Mouse (Mus musculus) embryonic facial prominence, embryonic 12.5 days (tissue): ENCODE data around the gene Hist1h2ah. TPM values are rescaled to one million over a fixed set of nuclear protein-coding genes. Genes with fewer than 3 reads are reported as not detected.

Experiments
- ATAC-seq: fragments of 200-750 bp; cut with Nextera tagmentation; 2 replicates; pipeline ENCODE4 v1.8.0; 2017; ENCODE audit not compliant: insufficient number of reproducible peaks, insufficient read depth, low FRiP score, low TSS enrichment
- H3K27ac ChIP-seq: fragments of 300-500 bp; sonication (generic); 2 replicates; pipeline ENCODE4 v1.5.1; 2016; ENCODE audit warnings: mild to moderate bottlenecking
- H3K27me3 ChIP-seq: fragments of 300-500 bp; sonication (generic); 2 replicates; pipeline ENCODE4 v1.6.1; 2016; ENCODE audit warnings: mild to moderate bottlenecking, moderate library complexity
- H3K36me3 ChIP-seq: fragments of 300-500 bp; sonication (generic); 2 replicates; pipeline ENCODE4 v1.6.1; 2016; ENCODE audit warnings: mild to moderate bottlenecking
- H3K4me1 ChIP-seq: fragments of 300-500 bp; sonication (generic); 2 replicates; pipeline ENCODE4 v1.6.1; 2016
- H3K4me2 ChIP-seq: fragments of 300-500 bp; sonication (generic); replicated peaks from 2 replicates; pipeline ENCODE4 v1.6.1; 2016; ENCODE audit warnings: mild to moderate bottlenecking, moderate library complexity
- H3K4me3 ChIP-seq: fragments of 300-500 bp; sonication (generic); 2 replicates; pipeline ENCODE4 v1.5.1; 2016; ENCODE audit warnings: mild to moderate bottlenecking
- H3K9ac ChIP-seq: fragments of 300-500 bp; sonication (generic); 2 replicates; pipeline ENCODE4 v1.6.1; 2016; ENCODE audit warnings: mild to moderate bottlenecking, moderate library complexity
- H3K9me3 ChIP-seq: fragments of 300-500 bp; sonication (generic); 2 replicates; pipeline ENCODE4 v1.6.1; 2016; ENCODE audit warnings: mild to moderate bottlenecking, moderate library complexity
- WGBS: fragments of 180-500 bp; shearing (Covaris S2); methylation state at CpG from one replicate; pipeline ENCODE4 v1.1.7; 2016; 5-methylcytosine and 5-hydroxymethylcytosine counted together
- polyA plus RNA-seq: library from polyadenylated mRNA; unstranded; fragments of >200 nt; fragmentation: Nextera tagmentation; extraction: Ambion mirVana; gene quantifications from 2 replicates; pipeline ENCODE4 v1.2.1, GENCODE M21; 2016

The Hist1h2ah gene
- polyA plus RNA-seq, 1 experiment from 2014 or later = 8.3 TPM

DNA sequence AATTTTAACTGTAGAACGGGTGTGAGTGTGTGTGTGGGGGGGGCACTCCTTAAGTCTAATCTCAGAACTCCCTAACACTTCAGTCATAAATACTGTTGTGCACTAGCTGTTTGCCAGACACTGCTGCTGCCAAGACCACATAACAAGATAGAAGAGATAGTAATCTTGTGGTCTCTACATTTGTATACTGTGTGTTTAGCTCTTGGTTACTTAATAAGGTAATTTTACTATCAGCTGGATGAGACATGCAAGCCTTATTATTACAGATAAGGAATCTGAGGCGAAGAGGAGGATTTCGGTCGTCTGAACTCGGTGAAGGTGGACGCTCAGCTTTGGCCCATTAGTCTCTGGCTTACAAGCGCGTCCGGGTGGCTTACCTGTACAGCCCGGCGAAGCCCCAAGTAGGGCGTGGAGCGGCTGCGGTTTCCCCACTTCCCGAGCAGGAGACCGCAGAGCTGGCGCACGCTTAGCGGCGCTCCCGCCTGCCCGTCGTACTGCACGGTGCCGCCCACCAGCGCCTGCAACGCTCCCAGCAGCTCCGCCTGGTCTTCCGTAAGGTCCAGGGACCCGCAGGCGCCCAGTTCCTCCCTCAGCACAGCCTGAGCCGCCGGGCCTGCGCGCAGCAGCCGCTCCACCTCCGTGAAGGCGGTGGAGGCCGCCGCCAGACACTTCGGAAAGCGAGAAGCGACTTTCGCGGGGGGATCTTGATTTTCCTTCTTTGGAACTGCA, 29.6 kb downstream of the Hist1h2ah start:
- Histone ChIP-seq H3K36me3 (no peaks in the 10 kb centered on the region), H3K27me3 (peaks cover 96% of the 10 kb centered on the region), H3K9ac (peak overlapping the region; percentile 48), H3K27ac (no peak overlapping the region), H3K4me3 (peak overlapping the region; percentile 55), H3K4me2 (peak overlapping the region; percentile 92), H3K9me3 (no peaks in the 10 kb centered on the region), H3K4me1 (peaks cover 16% of the 10 kb centered on the region; the same call in 1 of the 2 replicates)
- peak; percentile 89 for ATAC-seq
- 1% methylated on average over 45 of the region's 45 CpGs for WGBS

DNA sequence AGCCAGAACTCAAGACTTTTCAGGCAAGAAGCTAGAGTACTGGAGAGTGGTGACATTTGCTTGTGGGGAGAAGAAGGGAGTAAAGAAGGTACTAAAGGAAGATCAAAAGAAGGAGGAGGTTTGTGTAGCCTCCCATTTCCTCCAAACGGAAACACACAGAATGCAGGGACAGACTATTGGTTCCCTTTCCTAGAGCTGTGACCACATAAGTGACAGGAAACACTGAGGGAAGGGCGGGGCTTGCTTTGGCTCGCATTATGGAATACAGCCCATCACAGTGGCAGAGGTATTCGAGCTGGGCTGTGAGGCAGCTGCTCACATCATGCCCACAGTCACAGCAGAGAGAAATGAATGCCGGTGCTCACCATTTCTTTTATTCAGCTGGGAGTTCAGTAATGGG, 33.5 kb downstream of the Hist1h2ah start:
- no peak overlapping the region for H3K4me3 ChIP-seq
- WGBS = 22% methylated on average over 5 of the region's 5 CpGs
- H3K9me3 ChIP-seq = no peaks in the 10 kb centered on the region
- H3K36me3 ChIP-seq = no peaks in the 10 kb centered on the region
- H3K4me2 ChIP-seq = no peak overlapping the region
- H3K27ac ChIP-seq = no peak overlapping the region
- H3K4me1 ChIP-seq = peaks cover 12% of the 10 kb centered on the region; the same call in 1 of the 2 replicates
- no peak overlapping the region for H3K9ac ChIP-seq
- peaks cover 99% of the 10 kb centered on the region for H3K27me3 ChIP-seq
- no peak for ATAC-seq

DNA sequence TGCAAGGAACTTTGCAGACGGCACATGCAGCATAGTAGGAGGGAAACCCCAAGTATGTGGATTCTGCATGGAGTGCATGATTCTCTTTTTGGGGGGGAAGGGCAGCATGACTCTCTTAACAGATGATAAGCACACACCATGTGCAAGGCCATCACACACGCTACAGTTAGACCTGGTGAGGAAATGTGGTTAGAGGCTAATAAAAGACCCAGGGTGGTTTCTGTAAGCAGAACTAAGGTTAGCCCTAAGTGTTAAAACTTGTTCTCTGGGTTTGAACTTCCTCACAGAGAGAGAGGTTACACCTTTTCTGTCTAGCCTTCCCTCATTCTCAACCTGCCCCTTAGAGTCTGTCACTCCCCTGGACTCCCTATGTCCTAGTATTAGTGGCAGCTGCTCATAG, 34.0 kb downstream of the Hist1h2ah start:
- 57% methylated on average over 2 of the region's 2 CpGs for WGBS
- Histone ChIP-seq H3K4me1 (0 out of 2 replicates have a peak, but pooled peaks cover 8% of the 10 kb centered on the region), H3K9me3 (no peaks in the 10 kb centered on the region), H3K27me3 (peaks cover 99% of the 10 kb centered on the region), H3K4me3 (no peak overlapping the region), H3K36me3 (no peaks in the 10 kb centered on the region), H3K4me2 (no peak overlapping the region), H3K9ac (no peak overlapping the region), H3K27ac (no peak overlapping the region)
- no peak for ATAC-seq

DNA sequence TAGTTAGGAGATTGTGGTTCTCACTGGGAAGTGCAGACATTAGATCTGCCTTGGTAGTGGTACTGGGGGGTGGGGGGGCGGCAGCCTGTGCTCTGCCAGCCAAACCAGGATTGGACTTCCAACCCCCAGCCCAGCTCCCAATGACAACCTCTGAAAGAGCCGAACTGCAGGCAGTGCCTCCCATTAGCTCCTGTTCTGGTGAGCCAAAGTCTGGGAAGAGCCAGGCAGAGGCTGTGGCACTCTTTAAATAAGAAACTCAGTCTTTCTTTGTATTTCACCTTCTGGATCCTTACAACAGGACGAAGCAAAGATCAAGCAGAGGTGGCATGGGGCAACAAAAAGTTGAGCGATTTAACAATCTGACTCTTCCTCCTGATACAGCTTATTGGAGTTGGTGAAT, 36.2 kb downstream of the Hist1h2ah start:
- Histone ChIP-seq H3K4me3 (no peak overlapping the region), H3K9me3 (no peaks in the 10 kb centered on the region), H3K4me1 (peaks cover 3% of the 10 kb centered on the region; the same call in 1 of the 2 replicates), H3K27me3 (peaks cover 86% of the 10 kb centered on the region), H3K9ac (no peak overlapping the region), H3K4me2 (no peak overlapping the region), H3K27ac (no peak overlapping the region), H3K36me3 (no peaks in the 10 kb centered on the region)
- no peak for ATAC-seq
- WGBS = 33% methylated on average over 4 of the region's 4 CpGs

- H3K9me3 ChIP-seq = no peaks in the 10 kb centered on the region
- H3K4me2 ChIP-seq = no peak overlapping the region
- H3K4me3 ChIP-seq = no peak overlapping the region
- H3K27me3 ChIP-seq = peaks cover 82% of the 10 kb centered on the region
- no peak overlapping the region for H3K9ac ChIP-seq
- H3K27ac ChIP-seq = no peak overlapping the region
- ATAC-seq = no peak
- 21% methylated on average over 3 of the region's 3 CpGs for WGBS
- H3K36me3 ChIP-seq = no peaks in the 10 kb centered on the region
- peaks cover 3% of the 10 kb centered on the region; the same call in 1 of the 2 replicates for H3K4me1 ChIP-seq
These were observed 37.0 kb downstream of the Hist1h2ah start for GRCm38 (mm10) chr13:21998412-21998811.

GRCm38 (mm10) chr13:21997821-21998220, 37.5 kb downstream of the Hist1h2ah start:
- Histone ChIP-seq H3K27ac (no peak overlapping the region), H3K36me3 (no peaks in the 10 kb centered on the region), H3K4me2 (peak overlapping the region; percentile 33; the same call in 1 of the 2 replicates), H3K27me3 (peaks cover 79% of the 10 kb centered on the region), H3K4me1 (peaks cover 3% of the 10 kb centered on the region; the same call in 1 of the 2 replicates), H3K9me3 (no peaks in the 10 kb centered on the region), H3K4me3 (no peak overlapping the region), H3K9ac (no peak overlapping the region)
- ATAC-seq = no peak
- 7% methylated on average over 4 of the region's 4 CpGs for WGBS

DNA sequence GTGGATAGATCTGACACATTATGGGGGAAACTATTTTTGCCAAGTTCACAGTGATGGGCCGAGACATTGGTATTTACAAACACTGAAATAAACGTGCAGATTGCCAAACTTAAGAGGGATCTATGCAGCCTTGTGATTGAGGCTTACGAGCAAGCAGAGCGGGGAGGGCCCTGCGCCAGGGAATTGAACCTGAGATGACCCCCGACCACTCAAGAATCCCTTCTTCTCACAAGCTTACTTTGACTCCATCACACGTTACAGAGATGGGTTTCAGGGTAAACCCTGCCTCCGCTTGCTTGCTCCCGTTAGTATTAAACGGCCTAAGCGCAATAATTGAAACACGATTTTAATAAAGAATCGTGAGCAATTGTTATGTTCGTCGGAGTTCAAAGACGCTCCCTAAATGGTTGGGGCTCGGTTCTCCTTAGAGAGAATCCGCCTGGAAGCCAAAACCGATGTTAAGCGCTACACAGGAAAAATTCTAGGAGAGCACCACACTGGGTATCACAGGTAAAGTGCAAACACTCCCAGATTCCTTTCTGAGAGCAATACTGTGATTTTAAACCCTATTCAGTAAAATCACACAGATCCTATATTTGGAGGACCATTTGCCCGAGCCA, 38.1 kb downstream of the Hist1h2ah start:
- peaks cover 74% of the 10 kb centered on the region for H3K27me3 ChIP-seq
- H3K4me1 ChIP-seq = peaks cover 3% of the 10 kb centered on the region; the same call in 1 of the 2 replicates
- H3K4me2 ChIP-seq = peak overlapping the region; percentile 33
- peak overlapping the region; percentile 17; the same call in 1 of the 2 replicates for H3K4me3 ChIP-seq
- ATAC-seq = no peak
- H3K9me3 ChIP-seq = no peaks in the 10 kb centered on the region
- no peak overlapping the region for H3K9ac ChIP-seq
- no peaks in the 10 kb centered on the region for H3K36me3 ChIP-seq
- no peak overlapping the region for H3K27ac ChIP-seq
- WGBS = 2% methylated on average over 21 of the region's 21 CpGs

- Histone ChIP-seq H3K36me3 (no peaks in the 10 kb centered on the region), H3K9ac (no peak overlapping the region), H3K27ac (no peak overlapping the region), H3K9me3 (no peaks in the 10 kb centered on the region), H3K4me1 (peaks cover 3% of the 10 kb centered on the region; the same call in 1 of the 2 replicates), H3K4me3 (peak overlapping the region; percentile 17), H3K27me3 (peaks cover 69% of the 10 kb centered on the region), H3K4me2 (peak overlapping the region; percentile 33)
- 0% methylated on average over 13 of the region's 13 CpGs for WGBS
- no peak for ATAC-seq
These were observed 38.6 kb downstream of the Hist1h2ah start for GRCm38 (mm10) chr13:21996840-21997185.

- Histone ChIP-seq H3K27ac (no peak overlapping the region), H3K9ac (no peak overlapping the region), H3K27me3 (peaks cover 63% of the 10 kb centered on the region), H3K4me3 (peak overlapping the region; percentile 30), H3K9me3 (no peaks in the 10 kb centered on the region), H3K4me2 (peak overlapping the region; percentile 50), H3K36me3 (no peaks in the 10 kb centered on the region), H3K4me1 (peaks cover 3% of the 10 kb centered on the region; the same call in 1 of the 2 replicates)
- no peak for ATAC-seq
- 2% methylated on average over 12 of the region's 12 CpGs for WGBS
These were observed 39.1 kb downstream of the Hist1h2ah start for GRCm38 (mm10) chr13:21996101-21996839.

GRCm38 (mm10) chr13:21995331-21995914, 39.9 kb downstream of the Hist1h2ah start:
- Histone ChIP-seq H3K9ac (no peak overlapping the region), H3K27ac (no peak overlapping the region), H3K4me1 (peaks cover 3% of the 10 kb centered on the region; the same call in 1 of the 2 replicates), H3K9me3 (no peaks in the 10 kb centered on the region), H3K27me3 (peaks cover 55% of the 10 kb centered on the region), H3K4me2 (peak overlapping the region; percentile 50), H3K36me3 (no peaks in the 10 kb centered on the region), H3K4me3 (peak overlapping the region; percentile 30)
- WGBS = under 1% methylated on average over 21 of the region's 21 CpGs
- ATAC-seq = no peak

- peak overlapping the region; percentile 30 for H3K4me3 ChIP-seq
- WGBS = 3% methylated on average over 8 of the region's 8 CpGs
- H3K27me3 ChIP-seq = peaks cover 50% of the 10 kb centered on the region
- no peak for ATAC-seq
- H3K9me3 ChIP-seq = no peaks in the 10 kb centered on the region
- peaks cover 3% of the 10 kb centered on the region; the same call in 1 of the 2 replicates for H3K4me1 ChIP-seq
- H3K36me3 ChIP-seq = no peaks in the 10 kb centered on the region
- H3K27ac ChIP-seq = no peak overlapping the region
- peak overlapping the region; percentile 50 for H3K4me2 ChIP-seq
- no peak overlapping the region for H3K9ac ChIP-seq
These were observed 40.5 kb downstream of the Hist1h2ah start for GRCm38 (mm10) chr13:21994896-21995295.
